Mouse (Mus musculus) lung, embryonic 16.5 days (tissue): ENCODE measurements at regions not wholly inside any gene's neighbourhood (a gene's known extent, or its start where the extent isn't known, plus 50 kb on each side); places are given as distances from the start of the nearest gene placed in this dataset.

Experiments
- ATAC-seq: fragments of 200-750 bp; cut with Nextera tagmentation; 2 replicates; pipeline ENCODE4 v1.8.0; 2017; ENCODE audit warnings: low read depth, mild to moderate bottlenecking, moderate library complexity
- H3K27ac ChIP-seq: fragments of 300-500 bp; sonication (generic); 2 replicates; pipeline ENCODE4 v1.5.1; 2014; ENCODE audit warnings: mild to moderate bottlenecking, control low read depth, low read length
- H3K27me3 ChIP-seq: fragments of 300-500 bp; sonication (generic); 2 replicates; pipeline ENCODE4 v1.6.1; 2014; ENCODE audit warnings: low read depth, low read length, mixed read lengths; ENCODE audit not compliant: control insufficient read depth, insufficient read depth
- H3K36me3 ChIP-seq: fragments of 300-500 bp; sonication (generic); 2 replicates; pipeline ENCODE4 v1.6.1; 2014; ENCODE audit warnings: low read length; ENCODE audit not compliant: control insufficient read depth, insufficient read depth
- H3K4me1 ChIP-seq: fragments of 300-500 bp; sonication (generic); replicated peaks from 2 replicates; pipeline ENCODE4 v1.6.1; 2014; ENCODE audit warnings: low read length, mixed read lengths; ENCODE audit not compliant: control insufficient read depth, insufficient read depth
- H3K4me2 ChIP-seq: fragments of 300-500 bp; sonication (generic); 2 replicates; pipeline ENCODE4 v1.6.1; 2014; ENCODE audit warnings: low read depth, low read length, control low read depth
- H3K4me3 ChIP-seq: fragments of 300-500 bp; sonication (generic); 2 replicates; pipeline ENCODE4 v1.5.1; 2014; ENCODE audit warnings: mild to moderate bottlenecking, low read length, control low read depth
- H3K9ac ChIP-seq: fragments of 300-500 bp; sonication (generic); 2 replicates; pipeline ENCODE4 v1.6.1; 2014; ENCODE audit warnings: low read length, control low read depth
- H3K9me3 ChIP-seq: fragments of 300-500 bp; sonication (generic); 2 replicates; pipeline ENCODE4 v1.6.1; 2016; ENCODE audit warnings: low read length; ENCODE audit not compliant: control insufficient read depth
- WGBS: fragments of 180-500 bp; shearing (Covaris S2); extraction: QIAGEN DNeasy Blood & Tissue Kit; methylation state at CpG from one replicate; pipeline ENCODE4 v1.1.7; 2014; 5-methylcytosine and 5-hydroxymethylcytosine counted together

- no peak for ATAC-seq
- no peaks in the 10 kb centered on the region for H3K27me3 ChIP-seq
- peak overlapping the region; percentile 78 for H3K27ac ChIP-seq
- H3K9ac ChIP-seq = no peak overlapping the region
- 25% methylated on average over 8 of the region's 8 CpGs for WGBS
- H3K9me3 ChIP-seq = no peaks in the 10 kb centered on the region
- no peak overlapping the region for H3K4me3 ChIP-seq
- peak overlapping the region; percentile 3; the same call in 1 of the 2 replicates for H3K4me2 ChIP-seq
- no peaks in the 10 kb centered on the region for H3K36me3 ChIP-seq
- H3K4me1 ChIP-seq = peaks cover 18% of the 10 kb centered on the region
Measured at GRCm38 (mm10) chr19:32905901-32906431, 148.7 kb downstream of the Pten start.

DNA sequence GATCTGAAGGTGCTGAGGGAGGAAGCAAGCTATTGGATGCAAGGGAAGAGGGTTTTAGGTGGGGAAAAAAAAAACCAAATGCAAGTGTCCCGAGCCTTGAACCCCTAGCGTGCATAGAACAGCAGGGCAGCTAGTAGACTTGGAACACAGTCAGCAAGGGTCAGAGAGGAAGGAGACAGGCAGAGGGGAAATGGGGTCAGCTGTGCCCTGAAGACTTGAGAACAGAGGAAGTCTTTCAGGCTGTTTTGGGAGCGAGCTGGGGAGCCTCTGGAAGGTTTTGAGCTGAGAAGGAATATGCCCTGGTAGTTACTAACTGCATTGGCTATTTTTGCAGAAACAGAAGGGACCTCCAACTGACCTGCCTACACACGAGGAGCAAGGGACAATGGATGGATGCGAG lies 149.5 kb downstream of the Pten start:
- no peak for ATAC-seq
- WGBS = 67% methylated on average over 5 of the region's 5 CpGs
- Histone ChIP-seq H3K36me3 (no peaks in the 10 kb centered on the region), H3K9ac (no peak overlapping the region), H3K4me3 (no peak overlapping the region), H3K4me2 (no peak overlapping the region), H3K9me3 (no peaks in the 10 kb centered on the region), H3K4me1 (peaks cover 18% of the 10 kb centered on the region), H3K27ac (no peak overlapping the region), H3K27me3 (no peaks in the 10 kb centered on the region)

DNA sequence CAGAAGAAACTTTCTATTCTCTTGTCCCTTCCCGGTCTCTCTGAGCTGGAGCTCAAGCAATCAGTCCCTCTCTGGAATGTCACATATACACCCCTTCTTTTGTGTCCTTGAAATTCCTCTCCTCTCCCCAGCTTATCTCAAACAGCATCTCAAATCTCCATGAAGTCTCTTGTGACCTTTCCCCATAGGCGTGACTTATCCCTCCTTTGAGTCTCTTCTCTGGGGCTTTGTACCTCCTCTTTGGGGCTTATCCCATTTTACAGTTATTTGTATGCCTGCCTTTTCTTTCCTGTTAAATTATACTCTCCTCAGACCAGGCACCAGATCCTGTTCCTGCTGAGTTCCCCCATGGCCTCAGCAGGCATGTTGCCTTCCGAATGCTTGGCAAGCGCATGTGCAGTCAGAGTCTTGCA lies 152.8 kb downstream of the Pten start:
- Histone ChIP-seq H3K27me3 (no peaks in the 10 kb centered on the region), H3K9ac (no peak overlapping the region), H3K9me3 (no peaks in the 10 kb centered on the region), H3K4me3 (no peak overlapping the region), H3K36me3 (no peaks in the 10 kb centered on the region), H3K4me1 (peaks cover 5% of the 10 kb centered on the region), H3K27ac (no peak overlapping the region), H3K4me2 (no peak overlapping the region)
- no peak for ATAC-seq
- WGBS = 58% methylated on average over 4 of the region's 4 CpGs

GRCm38 (mm10) chr19:32912323-32912722 lies 155.0 kb downstream of the Pten start:
- Histone ChIP-seq H3K27me3 (no peaks in the 10 kb centered on the region), H3K27ac (no peak overlapping the region), H3K9me3 (no peaks in the 10 kb centered on the region), H3K36me3 (no peaks in the 10 kb centered on the region), H3K4me1 (no peaks in the 10 kb centered on the region), H3K9ac (no peak overlapping the region), H3K4me3 (no peak overlapping the region), H3K4me2 (no peak overlapping the region)
- no peak for ATAC-seq
- WGBS = 79% methylated on average over 3 of the region's 3 CpGs

GRCm38 (mm10) chr19:32916507-32917280 lies 159.4 kb downstream of the Pten start:
- Histone ChIP-seq H3K9me3 (no peaks in the 10 kb centered on the region), H3K4me3 (no peak overlapping the region)

GRCm38 (mm10) chr19:32921021-32921420 lies 163.7 kb downstream of the Pten start:
- ATAC-seq = no peak
- Histone ChIP-seq H3K4me3 (no peak overlapping the region), H3K4me1 (peaks cover 7% of the 10 kb centered on the region; the same call in 1 of the 2 replicates), H3K9me3 (no peaks in the 10 kb centered on the region), H3K27me3 (no peaks in the 10 kb centered on the region), H3K36me3 (no peaks in the 10 kb centered on the region), H3K4me2 (no peak overlapping the region), H3K27ac (no peak overlapping the region), H3K9ac (no peak overlapping the region)
- WGBS = 46% methylated on average over 3 of the region's 3 CpGs

More at GRCm38 (mm10) chr19:32916507-32917280, 159.4 kb downstream of the Pten start:
- no peak overlapping the region for H3K27ac ChIP-seq
- H3K27me3 ChIP-seq = no peaks in the 10 kb centered on the region
- H3K9ac ChIP-seq = no peak overlapping the region
- H3K4me2 ChIP-seq = no peak overlapping the region
- no peak; the same call in 1 of the 2 replicates for ATAC-seq
- H3K36me3 ChIP-seq = no peaks in the 10 kb centered on the region
- no peaks in the 10 kb centered on the region for H3K4me1 ChIP-seq
- 61% methylated on average over 8 of the region's 8 CpGs for WGBS

GRCm38 (mm10) chr19:32923911-32924310 lies 166.6 kb downstream of the Pten start:
- WGBS = 73% methylated on average over 3 of the region's 3 CpGs
- Histone ChIP-seq H3K4me3 (no peak overlapping the region), H3K9me3 (no peaks in the 10 kb centered on the region), H3K9ac (no peak overlapping the region), H3K4me1 (peaks cover 11% of the 10 kb centered on the region; the same call in 1 of the 2 replicates), H3K27me3 (no peaks in the 10 kb centered on the region), H3K36me3 (no peaks in the 10 kb centered on the region), H3K27ac (no peak overlapping the region), H3K4me2 (no peak overlapping the region)
- no peak for ATAC-seq

DNA sequence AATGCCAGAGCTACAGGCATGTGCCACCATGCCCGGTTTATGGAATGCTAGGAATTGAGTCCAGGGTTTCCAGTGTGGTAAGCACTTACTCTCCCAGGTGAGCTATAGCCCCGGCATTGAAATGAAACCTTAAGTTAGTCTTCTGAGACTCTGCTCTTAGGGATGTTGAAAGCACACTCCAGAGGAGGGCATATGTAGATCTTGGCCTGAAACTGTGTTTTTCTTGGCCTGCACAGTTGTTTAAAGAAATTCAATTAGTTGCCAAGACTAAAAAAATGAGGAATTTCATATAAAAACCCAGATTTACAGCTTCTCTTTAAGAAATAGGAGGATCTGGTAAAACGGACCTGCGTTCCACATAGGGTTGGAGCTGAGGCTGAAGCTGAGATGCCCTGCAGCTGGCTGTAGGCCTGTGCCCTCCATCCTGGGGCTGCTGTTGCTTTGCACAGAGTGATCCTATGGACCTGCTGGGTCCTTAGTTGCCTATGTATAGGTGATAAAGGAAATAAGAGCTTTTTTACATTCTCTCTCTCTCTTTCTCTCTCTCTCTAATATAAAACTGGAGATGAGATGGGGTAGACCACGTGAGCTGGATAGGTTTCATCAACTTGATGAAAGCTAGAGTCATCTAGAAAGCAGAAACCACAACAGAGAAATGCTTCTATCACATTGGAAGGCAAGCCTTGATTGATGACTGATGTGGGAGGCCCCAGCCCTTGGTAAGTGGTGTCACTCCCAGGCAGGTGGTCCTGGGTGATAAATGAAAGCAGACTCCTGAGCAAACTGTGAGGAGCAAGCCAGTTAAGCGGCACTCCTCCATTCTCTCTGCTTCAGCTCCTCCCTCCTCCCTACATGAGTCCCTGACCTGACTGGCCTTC lies 168.6 kb downstream of the Pten start:
- 36% methylated on average over 6 of the region's 6 CpGs for WGBS
- H3K4me3 ChIP-seq = no peak overlapping the region
- no peak overlapping the region for H3K4me2 ChIP-seq
- no peaks in the 10 kb centered on the region for H3K9me3 ChIP-seq
- ATAC-seq = peak; percentile 86
- peak overlapping the region; percentile 34 for H3K27ac ChIP-seq
- H3K36me3 ChIP-seq = no peaks in the 10 kb centered on the region
- H3K9ac ChIP-seq = no peak overlapping the region
- H3K27me3 ChIP-seq = no peaks in the 10 kb centered on the region
- H3K4me1 ChIP-seq = peaks cover 11% of the 10 kb centered on the region; the same call in 1 of the 2 replicates

DNA sequence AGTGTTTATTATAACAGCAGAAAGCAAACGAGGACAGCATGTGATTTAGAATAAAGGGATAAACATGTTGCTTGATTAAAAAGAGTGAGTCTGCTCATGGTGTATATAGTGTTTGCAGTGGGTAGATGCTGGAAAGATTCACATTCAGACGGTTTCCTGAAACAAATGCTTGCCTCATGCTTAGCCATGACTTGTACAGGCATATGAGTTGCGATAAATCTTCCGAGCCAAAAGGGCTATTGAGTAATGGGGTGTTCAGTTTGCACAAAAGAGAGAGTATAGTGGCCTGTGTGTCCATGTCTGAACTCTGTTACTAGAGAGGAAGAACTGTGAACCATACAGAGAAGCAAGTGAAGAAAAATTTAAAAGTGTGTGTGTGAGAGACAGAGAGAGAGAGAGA lies 169.3 kb downstream of the Pten start:
- Histone ChIP-seq H3K27ac (no peak overlapping the region), H3K27me3 (no peaks in the 10 kb centered on the region), H3K36me3 (no peaks in the 10 kb centered on the region), H3K4me2 (no peak overlapping the region), H3K4me3 (no peak overlapping the region), H3K9me3 (no peaks in the 10 kb centered on the region), H3K9ac (no peak overlapping the region), H3K4me1 (peaks cover 11% of the 10 kb centered on the region; the same call in 1 of the 2 replicates)
- peak; percentile 58; the same call in 1 of the 2 replicates for ATAC-seq
- 58% methylated on average over 4 of the region's 4 CpGs for WGBS
